Mouse (Mus musculus) layer of hippocampus, adult 9-11 months (tissue): ENCODE measurements around the gene Gm8369.
"Not testable (repeated sequence)": the region's sequence is repeated elsewhere in the genome, so short reads cannot be mapped to it uniquely, and the experiment has no call there.

ENCODE experiments used
- DNase-seq: peaks from one replicate; pipeline ENCODE4 v3.0.0; 2022

Gene Gm8369

DNA sequence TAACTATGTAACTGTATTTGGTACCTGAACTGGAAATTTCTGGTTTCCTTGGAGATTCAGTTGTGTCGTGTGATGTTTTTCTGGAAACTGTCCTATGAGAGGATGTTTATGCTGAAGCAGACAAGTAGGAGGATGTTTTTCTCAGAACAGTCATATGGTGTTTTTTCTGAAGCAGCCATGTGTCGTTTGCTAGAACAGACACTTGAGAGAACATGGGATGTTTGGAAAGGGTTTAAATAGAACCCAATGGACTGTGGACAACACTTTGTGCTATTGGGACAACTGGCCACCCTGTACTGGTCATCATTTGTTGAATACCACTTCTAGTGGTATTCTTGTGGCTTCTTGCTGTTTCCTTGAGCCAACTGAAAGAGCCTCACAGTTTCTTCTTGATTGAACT is at the start of gene Gm8369:
TSS of gene Gm8369 (plus strand) at position 193 of the 400 bp plus-strand sequence.
- DNase-seq: peak; percentile 77

GRCm38 (mm10) chr19:11443338-11443737 is 42.4 kb upstream of the Gm8369 start, which contains the start of gene Ms4a4b:
Gene Ms4a4b (plus strand): TSS chr19:11443553.
- no peak for DNase-seq

DNA sequence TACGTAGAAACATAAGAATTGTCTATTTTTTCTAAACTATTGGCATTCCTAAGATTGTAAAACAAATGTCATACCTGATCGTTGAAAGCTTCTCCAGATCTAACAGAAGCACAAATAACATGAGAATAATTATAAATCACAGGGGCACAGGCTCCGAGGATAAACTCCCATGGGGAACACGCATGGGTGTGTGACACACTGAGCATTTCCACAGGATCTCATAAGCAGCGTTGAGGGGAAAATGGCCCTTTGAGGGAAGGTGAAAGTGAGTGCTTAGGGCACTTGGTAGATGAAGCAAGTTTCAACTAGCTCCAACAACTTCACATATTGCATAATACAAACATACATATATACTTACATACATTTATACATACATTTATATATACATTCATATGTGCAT is 41.8 kb upstream of the Gm8369 start:
- DNase-seq: no peak

DNA sequence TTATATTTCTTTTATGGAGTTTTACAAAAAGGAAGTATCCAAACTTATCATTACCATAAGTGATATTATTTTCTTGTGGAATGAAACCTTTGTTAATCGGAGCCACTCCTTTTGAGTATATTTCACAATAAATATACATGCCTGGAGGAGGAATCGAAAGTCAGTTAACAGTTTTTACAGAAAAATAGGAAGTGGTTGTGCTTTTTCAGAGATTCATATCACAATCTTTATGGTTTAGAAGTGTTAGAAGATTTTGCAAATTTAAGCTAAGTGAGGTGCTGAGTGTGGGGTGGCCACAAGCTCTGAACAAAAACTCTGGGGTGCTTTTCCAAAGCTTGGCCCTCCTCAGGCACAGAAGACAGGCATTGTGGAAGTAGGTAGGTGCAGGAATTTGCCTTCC is 38.5 kb upstream of the Gm8369 start:
- DNase-seq: no peak

GRCm38 (mm10) chr19:11459041-11459440 is 26.7 kb upstream of the Gm8369 start:
- DNase-seq: not testable (repeated sequence)

DNA sequence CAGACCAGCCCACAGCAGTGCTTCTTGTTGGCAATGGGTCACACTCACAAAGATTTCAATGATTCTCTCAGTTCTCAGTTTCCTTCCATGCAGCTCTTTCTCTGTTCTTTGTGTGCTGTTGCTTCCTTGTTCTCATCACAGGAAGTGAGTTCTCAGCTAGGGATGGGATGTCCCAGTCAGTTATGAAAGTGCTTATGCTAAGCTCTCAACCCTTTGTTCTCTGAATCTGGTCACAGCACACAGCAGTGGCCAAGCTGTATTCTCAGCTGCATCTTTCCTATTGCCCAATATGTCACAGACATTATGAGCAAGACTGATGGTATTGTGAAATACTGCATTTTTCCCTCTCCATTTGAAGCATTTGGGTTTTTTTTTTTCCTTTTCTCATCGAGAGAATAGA is 20.9 kb upstream of the Gm8369 start:
- DNase-seq: not testable (repeated sequence)

DNA sequence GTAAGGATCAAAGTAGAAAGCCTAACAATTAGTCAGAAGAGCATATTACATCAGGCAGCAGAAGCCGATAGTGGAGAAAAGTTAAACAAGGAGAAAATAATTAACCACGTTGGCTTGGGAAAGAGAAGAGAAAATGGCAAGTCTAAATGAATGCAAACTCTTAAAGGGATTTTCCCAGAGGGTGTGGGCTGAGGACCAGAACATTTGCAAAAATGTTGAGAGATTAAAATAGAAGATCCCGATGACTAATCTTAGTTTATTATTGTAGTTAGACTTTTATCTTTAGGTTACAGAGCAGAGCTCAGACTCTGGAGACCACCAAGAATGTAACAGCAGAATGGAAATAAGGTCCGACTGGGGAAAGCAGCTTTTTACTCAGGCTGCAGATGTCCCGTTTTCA is 19.3 kb upstream of the Gm8369 start:
- no peak for DNase-seq

GRCm38 (mm10) chr19:11468361-11468760 is 17.4 kb upstream of the Gm8369 start:
- not testable (repeated sequence) for DNase-seq

- not testable (repeated sequence) for DNase-seq
These were observed 16.5 kb upstream of the Gm8369 start, which contains the start of gene Ms4a6c for GRCm38 (mm10) chr19:11469215-11469614. Gene Ms4a6c (plus strand): TSS chr19:11469366.

DNA sequence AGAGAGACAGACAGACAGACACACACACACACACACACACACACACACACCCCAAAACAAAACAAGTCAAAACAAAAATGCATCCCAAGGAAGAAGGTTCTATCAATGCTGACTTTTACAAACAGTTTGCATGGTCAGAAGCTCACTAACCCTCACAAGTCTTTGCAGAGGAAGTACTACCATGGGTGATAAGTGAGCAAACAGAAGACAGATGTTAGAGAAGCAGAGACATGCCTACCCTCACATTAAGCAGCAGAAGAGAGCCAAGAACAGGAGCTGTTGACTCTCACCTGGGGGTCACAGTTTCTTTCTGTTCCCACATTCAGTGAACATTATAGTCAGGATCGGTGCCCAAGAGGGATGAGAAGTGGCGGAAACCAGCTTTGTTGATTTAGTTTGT is 6.0 kb upstream of the Gm8369 start:
- DNase-seq: no peak

GRCm38 (mm10) chr19:11482684-11483083 is 3.1 kb upstream of the Gm8369 start:
- DNase-seq: no peak

DNA sequence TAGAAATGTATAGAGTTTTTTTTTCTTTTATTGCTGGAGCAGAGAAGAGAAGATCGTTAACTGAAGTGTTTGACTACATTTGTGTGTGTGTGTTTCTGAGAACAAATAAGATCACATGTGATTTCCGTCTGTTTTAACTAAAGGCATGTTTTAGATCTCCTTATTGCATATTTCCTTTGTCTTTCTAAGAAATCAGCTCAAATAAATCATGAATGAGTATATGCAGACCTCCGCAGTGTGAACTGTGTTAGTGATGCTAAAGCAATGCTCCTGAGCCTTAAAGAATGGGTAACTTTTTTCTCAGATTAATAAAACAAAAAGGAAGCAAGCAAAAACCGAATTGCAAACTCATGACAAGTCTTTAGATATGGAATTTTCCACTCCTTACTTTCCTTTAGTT is 1.8 kb upstream of the Gm8369 start:
- no peak for DNase-seq

- DNase-seq: no peak
These were observed 1.4 kb upstream of the Gm8369 start for GRCm38 (mm10) chr19:11484388-11484787.

DNA sequence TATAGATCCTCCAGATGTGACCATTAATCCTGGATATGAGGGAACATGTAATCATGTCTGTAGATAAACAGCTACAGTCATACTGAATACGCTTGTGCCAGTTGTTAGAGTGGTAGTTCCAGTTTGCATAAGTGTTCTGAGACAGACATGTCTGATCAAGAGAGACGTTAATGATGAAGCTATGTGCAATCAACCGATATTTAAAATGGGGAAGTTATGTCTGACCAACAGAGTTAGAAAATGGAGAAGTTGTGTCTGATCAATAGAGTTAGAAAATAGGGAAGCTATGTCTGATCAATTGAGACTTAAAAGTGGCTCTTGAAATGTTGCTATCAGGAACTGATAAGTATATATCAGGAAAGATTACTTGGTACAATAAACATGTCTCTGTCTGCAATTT is 472 bp upstream of the Gm8369 start:
- DNase-seq: no peak

- no peak for DNase-seq
These were observed 861 bp downstream of the Gm8369 start for GRCm38 (mm10) chr19:11486599-11486998.

- no peak for DNase-seq
These were observed 5.9 kb downstream of the Gm8369 start for GRCm38 (mm10) chr19:11491406-11492189.

- DNase-seq: no peak
These were observed 6.9 kb downstream of the Gm8369 start for GRCm38 (mm10) chr19:11492671-11493070.

GRCm38 (mm10) chr19:11494519-11494918 is 8.8 kb downstream of the Gm8369 start:
- no peak for DNase-seq

DNA sequence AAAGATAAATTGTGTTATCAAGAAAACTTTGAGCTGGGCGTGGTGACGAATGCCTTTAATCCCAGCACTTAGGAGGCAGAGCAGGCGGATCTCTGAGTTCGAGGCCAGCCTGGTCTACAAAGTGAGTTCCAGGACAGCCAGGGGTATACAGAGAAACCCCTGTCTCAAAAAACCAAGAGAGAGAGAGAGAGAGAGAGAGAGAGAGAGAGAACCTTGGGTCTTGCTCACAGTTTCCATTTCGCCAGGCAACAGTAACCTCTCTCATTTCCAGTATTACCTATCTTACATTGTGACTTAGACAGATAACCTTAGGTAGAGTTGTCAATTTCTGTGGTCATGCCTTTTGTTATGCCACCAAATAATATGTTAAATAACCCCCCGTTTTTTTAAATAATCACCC is 10.6 kb downstream of the Gm8369 start:
- no peak for DNase-seq

GRCm38 (mm10) chr19:11497300-11497699 is 11.6 kb downstream of the Gm8369 start:
- DNase-seq: not testable (repeated sequence)

DNA sequence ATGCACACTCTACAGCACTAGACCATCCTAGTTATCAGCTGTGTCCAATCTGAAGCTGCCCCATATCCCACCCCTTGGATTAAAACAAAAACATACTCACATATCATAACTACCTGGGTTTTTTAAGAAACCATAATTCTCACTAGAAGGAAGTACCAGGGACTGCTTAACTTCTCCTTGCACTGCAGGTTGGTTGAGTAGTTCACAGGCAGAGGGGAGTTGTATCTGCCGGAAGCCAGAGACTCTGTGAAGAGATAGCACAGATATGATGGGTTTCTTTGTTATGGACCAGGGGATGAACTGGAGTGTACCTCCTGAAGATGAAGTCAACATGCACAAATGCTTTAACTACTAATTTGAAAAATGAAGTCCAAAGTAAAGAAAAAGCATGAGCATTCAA is 15.1 kb downstream of the Gm8369 start:
- DNase-seq: no peak

GRCm38 (mm10) chr19:11501326-11501725 is 15.6 kb downstream of the Gm8369 start:
- DNase-seq: no peak

DNA sequence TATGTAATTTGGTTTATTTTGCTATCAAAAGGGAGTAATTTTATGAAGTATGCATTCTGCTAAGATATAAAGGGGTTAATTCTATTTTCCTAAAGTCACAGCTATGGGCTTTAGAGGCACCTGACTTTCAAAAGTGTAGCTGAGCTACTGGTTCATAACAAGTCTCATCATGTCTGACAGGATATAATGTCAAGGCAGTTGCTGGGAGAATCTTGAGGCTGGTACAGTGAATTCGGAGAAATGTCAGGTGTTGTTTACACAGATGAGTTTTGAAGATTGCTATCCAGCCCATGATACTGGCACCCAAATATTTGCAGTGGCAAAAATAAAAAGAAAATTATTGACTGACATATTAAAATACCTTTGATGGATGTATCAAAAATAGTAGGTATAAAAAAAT is 19.1 kb downstream of the Gm8369 start:
- no peak for DNase-seq

DNA sequence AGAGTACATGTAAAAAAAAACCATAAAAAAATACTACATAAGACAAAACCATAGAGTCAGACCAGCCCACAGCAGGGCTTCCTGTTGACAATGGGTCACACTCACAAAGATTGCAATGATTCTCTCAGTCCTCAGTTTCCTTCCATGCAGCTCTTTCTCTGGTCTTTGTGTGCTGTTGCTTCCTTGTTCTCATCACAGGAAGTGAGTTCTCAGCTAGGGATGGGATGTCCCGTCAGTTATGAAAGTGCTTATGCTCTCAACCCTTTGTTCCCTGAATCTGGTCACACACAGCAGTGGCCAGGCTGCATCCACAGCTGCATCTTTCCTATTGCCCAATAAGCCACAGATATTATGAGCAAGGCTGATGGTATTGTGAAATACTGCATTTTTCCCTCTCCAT is 27.7 kb downstream of the Gm8369 start:
- no peak for DNase-seq

GRCm38 (mm10) chr19:11516246-11516645 is 30.5 kb downstream of the Gm8369 start, which contains the start of gene Ms4a6b:
Gene Ms4a6b (plus strand): TSS chr19:11516512.
- DNase-seq: no peak
